Mouse (Mus musculus) forebrain, postnatal 0 days (tissue): ENCODE results near the gene Gpc6. TPM values are rescaled to one million over a fixed set of nuclear protein-coding genes. Genes with fewer than 3 reads are reported as not detected.
A peak's percentile ranks its signal among the peaks of the same experiment; 100 is the strongest.
"Not testable (repeated sequence)": the region's sequence is repeated elsewhere in the genome, so short reads cannot be mapped to it uniquely, and the experiment has no call there.

Experiments
- ATAC-seq: fragments of 200-750 bp; cut with Nextera tagmentation; 2 replicates; pipeline ENCODE4 v1.8.0; 2017; ENCODE audit warnings: mild to moderate bottlenecking, moderate library complexity
- DNase-seq: peaks from one replicate; pipeline ENCODE4 v3.0.0-alpha.2; 2015
- H3K27ac ChIP-seq: fragments of 300-500 bp; sonication (generic); 2 replicates; pipeline ENCODE4 v1.5.1; 2014; ENCODE audit warnings: low read depth, mild to moderate bottlenecking, antibody characterized with exemption, low read length, moderate library complexity, mixed read lengths
- H3K27me3 ChIP-seq: fragments of 300-500 bp; sonication (generic); 2 replicates; pipeline ENCODE4 v1.6.1; 2014; ENCODE audit warnings: mild to moderate bottlenecking, low read length, mixed read lengths; ENCODE audit not compliant: insufficient read depth
- H3K36me3 ChIP-seq: fragments of 300-500 bp; sonication (generic); 2 replicates; pipeline ENCODE4 v1.6.1; 2014; ENCODE audit warnings: mild to moderate bottlenecking, moderate library complexity; ENCODE audit not compliant: insufficient read depth
- H3K4me1 ChIP-seq: fragments of 300-500 bp; sonication (generic); 2 replicates; pipeline ENCODE4 v1.6.1; 2014; ENCODE audit warnings: antibody characterized with exemption; ENCODE audit not compliant: insufficient read depth
- H3K4me2 ChIP-seq: fragments of 300-500 bp; sonication (generic); 2 replicates; pipeline ENCODE4 v1.6.1; 2014; ENCODE audit warnings: low read depth, mild to moderate bottlenecking, moderate library complexity
- H3K4me3 ChIP-seq: fragments of 300-500 bp; sonication (generic); 2 replicates; pipeline ENCODE4 v1.5.1; 2014; ENCODE audit warnings: low read depth, low read length, mixed read lengths
- H3K9ac ChIP-seq: fragments of 300-500 bp; sonication (generic); 2 replicates; pipeline ENCODE4 v1.6.1; 2014; ENCODE audit warnings: mild to moderate bottlenecking
- H3K9me3 ChIP-seq: fragments of 300-500 bp; sonication (generic); 2 replicates; pipeline ENCODE4 v1.6.1; 2016; ENCODE audit warnings: low read length
- CTCF ChIP-seq: sonication (generic); IDR thresholded peaks from 2 replicates; pipeline ENCODE4 v1.5.1; 2016; ENCODE audit warnings: antibody characterized with exemption, control low read depth, low read depth
- WGBS: fragments of 180-500 bp; shearing (Covaris S2); extraction: QIAGEN DNeasy Blood & Tissue Kit; methylation state at CpG from one replicate; pipeline ENCODE4 v1.1.7; 2014; 5-methylcytosine and 5-hydroxymethylcytosine counted together
- polyA plus RNA-seq: library from polyadenylated mRNA; unstranded; fragments of >200 nt; fragmentation: Nextera tagmentation; extraction: Ambion mirVana; gene quantifications from 2 replicates; pipeline ENCODE4 v1.2.1, GENCODE M21; 2015
- total RNA-seq: library from RNA; depleted of rRNA; stranded (reverse); fragments of >200 nt; gene quantifications from 2 replicates; pipeline ENCODE4 v1.2.3, GENCODE M21; 2014

Gpc6 gene
- total and polyA plus RNA-seq, 2 experiments from 2014 or later, result 10.9 to 20.8 TPM

DNA sequence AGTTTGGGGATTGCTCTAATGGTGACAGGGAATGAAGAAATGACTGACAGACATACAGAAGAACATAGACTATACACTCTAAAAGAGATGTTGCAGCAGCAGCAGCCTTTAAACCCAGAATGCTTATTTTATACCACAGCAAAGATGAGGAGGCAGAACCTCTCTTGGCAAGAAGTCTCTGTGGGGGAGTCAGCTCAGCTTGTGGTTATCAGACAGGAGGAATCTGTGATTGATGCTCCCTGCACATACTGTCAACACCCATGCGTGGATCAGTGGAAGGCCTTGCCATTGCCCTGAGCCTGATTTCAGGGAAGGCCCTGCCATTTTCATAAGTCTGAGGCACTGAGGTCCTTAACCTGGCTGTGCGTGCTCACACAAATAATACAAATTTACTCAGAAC, 484.7 kb downstream of the Gpc6 start:
- Histone ChIP-seq H3K9me3 (no peaks in the 10 kb centered on the region), H3K4me2 (no peak overlapping the region), H3K27ac (no peak overlapping the region), H3K27me3 (no peaks in the 10 kb centered on the region), H3K4me1 (no peaks in the 10 kb centered on the region), H3K36me3 (no peaks in the 10 kb centered on the region), H3K9ac (no peak overlapping the region), H3K4me3 (no peak overlapping the region)
- ATAC-seq (no peak), DNase-seq (no peak)
- 88% methylated on average over 2 of the region's 2 CpGs for WGBS
- no peak for TF ChIP-seq CTCF

DNA sequence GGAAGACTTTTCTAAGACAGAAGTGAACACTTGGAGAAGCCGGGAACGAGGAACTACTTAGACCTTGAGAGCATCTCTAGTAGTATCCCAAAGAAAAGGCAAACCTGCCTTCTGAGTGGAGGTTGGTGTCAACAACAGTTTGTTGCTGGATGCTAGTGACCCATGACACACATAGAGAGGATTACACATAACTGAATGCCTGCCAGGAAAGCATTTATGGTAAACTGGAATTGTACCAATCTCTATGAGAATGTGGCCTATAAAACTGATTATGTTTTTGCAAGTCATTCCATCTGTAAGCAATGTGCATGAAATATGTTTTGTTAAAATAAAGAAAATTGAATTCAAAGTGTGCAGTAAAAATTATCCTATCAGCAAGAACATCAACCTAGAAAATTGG, 485.4 kb downstream of the Gpc6 start:
- Histone ChIP-seq H3K36me3 (no peaks in the 10 kb centered on the region), H3K9ac (no peak overlapping the region), H3K4me2 (no peak overlapping the region), H3K27me3 (no peaks in the 10 kb centered on the region), H3K9me3 (no peaks in the 10 kb centered on the region), H3K27ac (no peak overlapping the region), H3K4me3 (no peak overlapping the region), H3K4me1 (no peaks in the 10 kb centered on the region)
- 92% methylated on average over 2 of the region's 2 CpGs for WGBS
- ATAC-seq (no peak), DNase-seq (no peak)
- TF ChIP-seq CTCF, result no peak

DNA sequence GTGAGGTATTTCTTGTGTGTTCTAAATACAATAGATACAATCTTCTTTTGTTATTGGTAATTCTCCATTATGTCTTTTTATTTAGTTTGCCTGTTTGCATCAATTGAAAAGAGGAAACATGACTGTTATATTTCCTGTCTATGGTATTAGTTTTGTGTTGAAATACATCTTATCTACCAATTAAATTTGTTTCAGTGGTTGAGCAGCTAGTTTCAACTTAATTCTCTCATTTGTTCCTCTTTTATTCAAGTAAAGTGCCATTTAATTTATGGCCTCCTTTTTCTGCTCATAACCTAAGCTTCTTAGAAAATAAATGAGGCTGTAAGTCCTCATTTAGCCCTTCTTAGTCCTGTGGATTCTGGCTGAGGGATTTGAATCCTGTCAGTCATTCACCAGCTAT, 489.9 kb downstream of the Gpc6 start:
- Histone ChIP-seq H3K36me3 (no peaks in the 10 kb centered on the region), H3K4me1 (no peaks in the 10 kb centered on the region), H3K9ac (no peak overlapping the region), H3K4me3 (no peak overlapping the region), H3K27me3 (no peaks in the 10 kb centered on the region), H3K9me3 (no peaks in the 10 kb centered on the region), H3K27ac (no peak overlapping the region), H3K4me2 (no peak overlapping the region)
- no peak for TF ChIP-seq CTCF
- DNase-seq (no peak), ATAC-seq (no peak)

DNA sequence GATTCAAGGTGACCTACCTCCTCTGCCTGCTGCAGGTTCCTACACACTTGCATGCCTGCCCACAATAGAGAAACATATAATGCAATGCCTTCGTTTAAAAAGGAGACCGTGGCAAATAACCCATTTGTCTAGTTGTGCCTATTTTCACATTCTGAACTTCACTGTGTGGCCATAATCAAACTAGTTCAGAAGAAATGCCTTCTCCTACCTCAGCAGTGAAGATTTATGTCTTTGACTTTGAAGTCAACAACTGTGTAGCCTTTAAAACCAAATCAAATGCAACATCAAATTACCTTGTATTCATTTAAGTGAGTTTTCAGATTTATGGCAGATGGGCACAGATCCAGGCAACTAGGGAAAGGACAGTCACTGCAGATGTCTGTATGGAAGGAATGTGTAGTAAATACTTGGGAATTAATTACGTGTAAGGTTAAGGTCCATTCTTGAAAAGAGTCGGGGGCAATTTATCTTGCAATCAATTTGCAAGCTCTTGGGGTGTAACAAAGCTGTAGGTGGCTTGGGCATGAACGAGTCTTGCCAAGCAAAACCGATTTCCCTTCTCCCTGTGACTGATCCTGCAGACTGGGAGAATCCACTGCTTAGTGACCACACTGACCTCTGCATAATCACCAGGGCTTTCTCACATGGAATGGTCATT, 494.6 kb downstream of the Gpc6 start:
- Histone ChIP-seq H3K27me3 (no peaks in the 10 kb centered on the region), H3K36me3 (no peaks in the 10 kb centered on the region), H3K9ac (no peak overlapping the region), H3K4me3 (no peak overlapping the region), H3K4me1 (no peaks in the 10 kb centered on the region), H3K27ac (no peak overlapping the region), H3K4me2 (no peak overlapping the region), H3K9me3 (no peaks in the 10 kb centered on the region)
- 70% methylated on average over 6 of the region's 6 CpGs for WGBS
- ATAC-seq (no peak), DNase-seq (no peak)
- TF ChIP-seq CTCF, result no peak

DNA sequence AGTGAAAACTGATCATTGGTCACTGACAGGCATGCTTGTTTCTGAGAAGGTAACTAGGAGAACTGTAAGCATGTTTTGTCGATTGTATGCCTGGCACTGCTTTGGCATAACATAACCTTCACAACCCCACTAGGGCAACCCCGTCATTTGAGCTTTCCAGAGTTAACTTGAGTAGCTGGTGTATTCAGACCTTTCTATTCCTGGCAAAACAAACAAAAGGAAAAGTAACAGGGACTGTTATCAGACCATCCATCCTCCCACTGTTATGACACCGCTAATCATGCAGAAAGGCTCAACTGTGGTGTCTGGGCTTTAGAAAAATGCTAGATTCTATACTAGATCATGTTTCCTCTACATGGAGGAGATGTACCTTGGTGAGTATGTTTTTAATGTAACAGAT, 496.1 kb downstream of the Gpc6 start:
- 81% methylated on average over 3 of the region's 3 CpGs for WGBS
- Histone ChIP-seq H3K4me2 (no peak overlapping the region), H3K9me3 (no peaks in the 10 kb centered on the region), H3K4me3 (no peak overlapping the region), H3K36me3 (no peaks in the 10 kb centered on the region), H3K27me3 (no peaks in the 10 kb centered on the region), H3K9ac (no peak overlapping the region), H3K27ac (no peak overlapping the region), H3K4me1 (no peaks in the 10 kb centered on the region)
- no peak for ATAC-seq
- no peak for TF ChIP-seq CTCF
- no peak for DNase-seq

DNA sequence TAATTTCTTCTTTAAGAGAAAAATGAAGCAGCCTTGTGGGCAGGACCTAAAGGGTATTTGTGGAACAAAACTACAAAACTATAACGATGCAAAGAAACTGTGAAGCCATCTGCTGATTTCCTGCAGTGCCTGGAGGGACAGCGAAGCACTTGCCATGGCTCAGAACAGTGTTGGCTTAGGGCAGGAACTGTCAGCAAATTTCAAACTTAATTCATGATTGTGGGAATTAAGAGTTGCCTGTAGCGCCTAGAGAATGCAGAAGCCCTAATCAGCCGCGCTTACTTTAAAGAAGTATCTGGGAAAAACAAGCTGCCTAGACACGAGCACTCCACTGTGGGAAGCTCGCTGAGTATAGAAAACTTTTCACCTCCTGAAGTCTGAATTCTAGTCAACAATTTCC, 501.0 kb downstream of the Gpc6 start:
- no peaks in the 10 kb centered on the region for H3K9me3 ChIP-seq
- 17% methylated on average over 7 of the region's 7 CpGs for WGBS
- H3K27me3 ChIP-seq, result no peaks in the 10 kb centered on the region
- H3K36me3 ChIP-seq, result no peaks in the 10 kb centered on the region
- no peak overlapping the region for H3K27ac ChIP-seq
- H3K4me3 ChIP-seq, result no peak overlapping the region
- TF ChIP-seq CTCF, result no peak
- ATAC-seq, result peak; percentile 53
- H3K9ac ChIP-seq, result no peak overlapping the region
- H3K4me1 ChIP-seq, result no peaks in the 10 kb centered on the region
- DNase-seq, result no peak
- no peak overlapping the region for H3K4me2 ChIP-seq

DNA sequence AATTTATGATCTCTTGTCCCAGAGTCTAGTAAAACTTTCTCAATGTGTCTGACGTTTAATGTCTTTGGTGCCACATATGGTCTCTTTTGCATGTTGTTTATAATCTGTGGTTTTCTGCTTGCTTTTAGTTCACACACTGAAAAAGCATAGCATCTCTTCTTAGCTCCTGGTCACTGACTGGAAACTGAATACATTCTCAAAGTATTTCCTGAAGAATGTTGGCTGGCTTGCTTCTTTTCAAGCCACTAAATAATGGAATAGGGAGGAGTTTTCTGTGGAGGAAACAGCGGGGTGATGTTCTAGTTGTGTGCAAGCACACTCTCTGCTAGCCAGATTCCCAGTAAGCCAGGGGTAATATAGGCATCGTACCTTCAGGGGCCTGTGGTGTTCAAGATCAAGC, 502.7 kb downstream of the Gpc6 start:
- Histone ChIP-seq H3K4me1 (no peaks in the 10 kb centered on the region), H3K27ac (no peak overlapping the region), H3K9ac (no peak overlapping the region), H3K27me3 (no peaks in the 10 kb centered on the region), H3K9me3 (no peaks in the 10 kb centered on the region), H3K4me2 (no peak overlapping the region), H3K4me3 (no peak overlapping the region), H3K36me3 (no peaks in the 10 kb centered on the region)
- ATAC-seq (no peak), DNase-seq (no peak)
- no peak for TF ChIP-seq CTCF
- 29% methylated on average over 3 of the region's 3 CpGs for WGBS

DNA sequence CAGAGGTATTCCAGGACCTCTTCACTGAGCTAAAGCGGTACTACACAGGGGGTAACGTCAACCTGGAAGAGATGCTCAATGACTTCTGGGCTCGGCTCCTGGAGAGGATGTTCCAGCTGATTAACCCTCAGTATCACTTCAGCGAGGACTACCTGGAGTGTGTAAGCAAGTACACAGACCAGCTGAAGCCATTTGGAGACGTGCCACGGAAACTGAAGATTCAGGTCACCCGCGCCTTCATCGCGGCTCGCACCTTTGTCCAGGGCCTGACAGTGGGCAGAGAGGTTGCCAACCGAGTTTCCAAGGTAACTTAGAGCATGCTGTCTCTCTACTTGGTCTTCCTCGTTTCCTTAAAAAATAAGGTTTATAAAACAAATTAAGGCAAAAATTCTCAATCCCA, 510.6 kb downstream of the Gpc6 start:
- Histone ChIP-seq H3K27me3 (no peaks in the 10 kb centered on the region), H3K9me3 (no peaks in the 10 kb centered on the region), H3K4me2 (no peak overlapping the region), H3K36me3 (no peaks in the 10 kb centered on the region), H3K27ac (no peak overlapping the region), H3K4me3 (no peak overlapping the region), H3K4me1 (no peaks in the 10 kb centered on the region), H3K9ac (no peak overlapping the region)
- ATAC-seq (no peak), DNase-seq (no peak)
- 93% methylated on average over 13 of the region's 13 CpGs for WGBS
- no peak for TF ChIP-seq CTCF

DNA sequence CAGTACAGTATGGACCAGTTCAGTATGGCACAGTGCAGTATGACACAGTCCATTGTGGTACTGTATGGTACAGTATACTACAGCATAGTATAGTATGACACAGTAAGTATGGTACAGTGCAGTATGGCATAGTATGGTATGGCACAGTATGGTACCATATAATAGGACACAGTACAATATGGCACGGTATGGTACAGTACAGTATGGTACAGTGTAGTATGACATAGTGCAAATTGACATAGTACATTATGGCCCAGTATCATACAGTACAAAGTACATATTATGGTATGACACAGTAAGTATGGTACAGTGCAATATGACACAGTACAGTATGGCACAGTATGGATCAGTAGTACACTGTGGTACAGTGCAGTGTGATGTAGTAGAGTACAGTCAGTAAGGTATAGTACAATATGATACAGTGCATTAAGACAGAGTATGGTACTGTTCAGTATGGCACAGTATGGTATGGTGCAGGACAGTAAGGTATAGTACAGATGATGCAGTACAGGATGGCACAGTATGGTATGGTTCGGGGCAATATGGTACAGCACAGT, 521.6 kb downstream of the Gpc6 start:
- not testable (repeated sequence) for H3K27ac ChIP-seq, H3K27me3 ChIP-seq, H3K9ac ChIP-seq, H3K9me3 ChIP-seq, H3K36me3 ChIP-seq, H3K4me1 ChIP-seq, H3K4me2 ChIP-seq, H3K4me3 ChIP-seq, DNase-seq
- 95% methylated on average over 2 of the region's 2 CpGs for WGBS
- ATAC-seq, result peak; percentile 50; the same call in 1 of the 2 replicates
